Comparison of ENCODE assay signal across 28 mouse cellular contexts in genomic region chr10:96757311-96757710, GRCm38 (mm10).
A peak's percentile ranks its signal among the peaks of the same experiment; 100 is the strongest.
DNase-seq lines count a peak whose midpoint lies in the region; ATAC-seq and TF ChIP-seq lines count a peak whose summit lies in the region.
"Had no signal": no experiment of that assay in that cellular context is flagged by ENCODE, and none has a peak within 500 bp of the region (broad histone marks: within the 10 kb centered on the region; RNA-seq: fewer than 3 reads in every experiment).

No protein-coding gene starts in this region.

- H3K4me3 ChIP-seq in heart, embryonic 10.5 days = no peak overlapping the region
- H3K4me3 ChIP-seq in hindbrain, embryonic 10.5 days = no peak overlapping the region
- no peak overlapping the region for H3K4me3 ChIP-seq in hindbrain, embryonic 14.5 days (replicated peaks; ENCODE audit: low read length)
- H3K4me3 ChIP-seq in intestine, embryonic 16.5 days (ENCODE audit: low read length) = no peak overlapping the region
- H3K4me3 ChIP-seq in stomach, postnatal 0 days (ENCODE audit: low read depth, low read length) = no peak overlapping the region
- no peak overlapping the region for H3K4me3 ChIP-seq in layer of hippocampus, adult 2 months
- H3K4me3 ChIP-seq: embryonic facial prominence, embryonic 12.5 days; embryonic facial prominence, embryonic 15.5 days; heart, adult 2 months; hindbrain, embryonic 13.5 days had no signal

- no peak for ATAC-seq in hindbrain, embryonic 14.5 days (ENCODE audit: low FRiP score)
- ATAC-seq in intestine, embryonic 16.5 days = peak; percentile 65
- ATAC-seq in stomach, postnatal 0 days (ENCODE audit: low FRiP score, low TSS enrichment) = peak; percentile 90; the same call in 1 of the 2 replicates
- ATAC-seq: activated CD4-positive, CD25-positive, alpha-beta regulatory T cell, adult 4 months; forebrain, embryonic 14.5 days; forebrain, postnatal 0 days; hindbrain, postnatal 0 days; inflammation-experienced regulatory T-cells, adult 6 months had no signal

- no peak for DNase-seq in heart, embryonic 10.5 days (ENCODE audit: low spot score)
- DNase-seq in heart, adult 9 months (ENCODE audit: low spot score in 2 of 2) = no peak
- DNase-seq in hindbrain, embryonic 10.5 days (ENCODE audit: low spot score) = no peak
- no peak for DNase-seq in hindbrain, embryonic 14.5 days (ENCODE audit: low spot score)
- peak; percentile 26 for DNase-seq in stomach, postnatal 0 days (ENCODE audit: low spot score)
- no peak for DNase-seq in cerebellum, adult 11-12 months
- no peak for DNase-seq in layer of hippocampus, adult 2 months (ENCODE audit: low spot score in 2 of 2)
- DNase-seq: adrenal gland, adult 8-10 months; adrenal gland, postnatal 25 days; B cell, adult 2 months; cerebellum, adult 18-20 months; cerebellum, adult 9-10 months; cerebellum, postnatal 14 days; forebrain, postnatal 0 days; gastrocnemius, postnatal 25 days; heart, adult 2 months; heart, postnatal 14 days; kidney, adult 18-20 months; kidney, adult 9 months had no signal

- H3K4me2 ChIP-seq in hindbrain, embryonic 14.5 days (replicated peaks) = no peak overlapping the region
- H3K4me2 ChIP-seq in intestine, embryonic 16.5 days (ENCODE audit: low read depth, low read length) = no peak overlapping the region
- H3K4me2 ChIP-seq in stomach, postnatal 0 days (replicated peaks; ENCODE audit: low read depth) = no peak overlapping the region
- H3K4me2 ChIP-seq: embryonic facial prominence, embryonic 12.5 days; embryonic facial prominence, embryonic 15.5 days; hindbrain, embryonic 13.5 days had no signal

- 71% methylated on average over 1 of the region's 1 CpGs for WGBS in heart, embryonic 10.5 days
- 82% methylated on average over 1 of the region's 1 CpGs for WGBS in hindbrain, embryonic 10.5 days
- 86% methylated on average over 1 of the region's 1 CpGs for WGBS in hindbrain, embryonic 14.5 days
- 65% methylated on average over 1 of the region's 1 CpGs for WGBS in intestine, embryonic 16.5 days
- 55% methylated on average over 1 of the region's 1 CpGs for WGBS in stomach, postnatal 0 days

- no peak for TF ChIP-seq EP300 in stomach, postnatal 0 days (optimal IDR thresholded peaks at IDR 0.05)

- H3K36me3 ChIP-seq in heart, embryonic 10.5 days = no peaks in the 10 kb centered on the region
- no peaks in the 10 kb centered on the region for H3K36me3 ChIP-seq in hindbrain, embryonic 10.5 days
- H3K36me3 ChIP-seq in hindbrain, embryonic 14.5 days (replicated peaks; ENCODE audit: control insufficient read depth, insufficient read depth) = no peaks in the 10 kb centered on the region
- H3K36me3 ChIP-seq in intestine, embryonic 16.5 days (ENCODE audit: control insufficient read depth, insufficient read depth, low read length) = no peaks in the 10 kb centered on the region
- no peaks in the 10 kb centered on the region for H3K36me3 ChIP-seq in stomach, postnatal 0 days (ENCODE audit: control insufficient read depth, insufficient read depth, low read length)
- H3K36me3 ChIP-seq: embryonic facial prominence, embryonic 12.5 days; embryonic facial prominence, embryonic 15.5 days; hindbrain, embryonic 13.5 days had no signal

- no peaks in the 10 kb centered on the region for H3K27me3 ChIP-seq in heart, embryonic 10.5 days (ENCODE audit: insufficient read depth, poor library complexity, severe bottlenecking)
- no peaks in the 10 kb centered on the region for H3K27me3 ChIP-seq in hindbrain, embryonic 10.5 days (ENCODE audit: insufficient read depth, poor library complexity, severe bottlenecking)
- H3K27me3 ChIP-seq in hindbrain, embryonic 14.5 days (ENCODE audit: control insufficient read depth, insufficient read depth, low read length) = no peaks in the 10 kb centered on the region
- H3K27me3 ChIP-seq in intestine, embryonic 16.5 days (replicated peaks; ENCODE audit: control insufficient read depth, insufficient read depth, low read length) = no peaks in the 10 kb centered on the region
- no peaks in the 10 kb centered on the region for H3K27me3 ChIP-seq in stomach, postnatal 0 days (ENCODE audit: control insufficient read depth, insufficient read depth, low read length)
- H3K27me3 ChIP-seq: CH12.LX; embryonic facial prominence, embryonic 12.5 days; embryonic facial prominence, embryonic 15.5 days; hindbrain, embryonic 13.5 days had no signal

- H3K4me1 ChIP-seq in heart, embryonic 10.5 days = peaks cover 28% of the 10 kb centered on the region
- peaks cover 43% of the 10 kb centered on the region for H3K4me1 ChIP-seq in hindbrain, embryonic 10.5 days (replicated peaks)
- H3K4me1 ChIP-seq in hindbrain, embryonic 14.5 days (replicated peaks; ENCODE audit: control insufficient read depth, insufficient read depth, low read length) = peaks cover 17% of the 10 kb centered on the region
- H3K4me1 ChIP-seq in intestine, embryonic 16.5 days (ENCODE audit: control insufficient read depth, insufficient read depth, low read length) = no peaks in the 10 kb centered on the region; the same call in 1 of the 2 replicates
- no peaks in the 10 kb centered on the region for H3K4me1 ChIP-seq in stomach, postnatal 0 days (replicated peaks; ENCODE audit: control insufficient read depth, insufficient read depth)

- peak overlapping the region; percentile 42; the same call in 1 of the 2 replicates for H3K27ac ChIP-seq in heart, embryonic 10.5 days
- peak overlapping the region; percentile 35 for H3K27ac ChIP-seq in hindbrain, embryonic 10.5 days
- no peak overlapping the region for H3K27ac ChIP-seq in hindbrain, embryonic 14.5 days
- H3K27ac ChIP-seq in intestine, embryonic 16.5 days (ENCODE audit: low read length) = no peak overlapping the region
- H3K27ac ChIP-seq in stomach, postnatal 0 days (replicated peaks) = no peak overlapping the region
- H3K27ac ChIP-seq in layer of hippocampus, adult 2 months = no peak overlapping the region
- H3K27ac ChIP-seq: embryonic facial prominence, embryonic 12.5 days; embryonic facial prominence, embryonic 15.5 days; heart, adult 2 months; hindbrain, embryonic 13.5 days; hindbrain, postnatal 0 days had no signal

- no peak for TF ChIP-seq CTCF in stomach, postnatal 0 days (IDR thresholded peaks at IDR 0.05; ENCODE audit: low read depth)
- no peak for TF ChIP-seq CTCF in layer of hippocampus, adult 2 months (conservative IDR thresholded peaks at IDR 0.05)

- no peaks in the 10 kb centered on the region for H3K9me3 ChIP-seq in heart, embryonic 10.5 days
- no peaks in the 10 kb centered on the region for H3K9me3 ChIP-seq in hindbrain, embryonic 10.5 days
- H3K9me3 ChIP-seq in hindbrain, embryonic 14.5 days (ENCODE audit: control insufficient read depth, low read length) = no peaks in the 10 kb centered on the region
- H3K9me3 ChIP-seq in intestine, embryonic 16.5 days (ENCODE audit: control insufficient read depth, low read length) = no peaks in the 10 kb centered on the region
- no peaks in the 10 kb centered on the region for H3K9me3 ChIP-seq in stomach, postnatal 0 days (ENCODE audit: control insufficient read depth, low read length)
- H3K9me3 ChIP-seq: embryonic facial prominence, embryonic 12.5 days; embryonic facial prominence, embryonic 15.5 days; hindbrain, embryonic 13.5 days had no signal

- no peak overlapping the region for H3K9ac ChIP-seq in hindbrain, embryonic 14.5 days
- H3K9ac ChIP-seq in intestine, embryonic 16.5 days (ENCODE audit: low read depth, low read length) = no peak overlapping the region
- no peak overlapping the region for H3K9ac ChIP-seq in stomach, postnatal 0 days (ENCODE audit: low read length)
- H3K9ac ChIP-seq: embryonic facial prominence, embryonic 12.5 days; embryonic facial prominence, embryonic 15.5 days; forebrain, postnatal 0 days; hindbrain, embryonic 13.5 days had no signal

Comparison
In these comparisons a context has a peak if more than half of its experiments do, and no peak if none do; other contexts are left out.
1. H3K27ac ChIP-seq: peak in heart, embryonic 10.5 days (single experiment) and hindbrain, embryonic 10.5 days (single experiment); none in hindbrain, embryonic 14.5 days (single experiment), intestine, embryonic 16.5 days (single experiment), stomach, postnatal 0 days (single experiment) and layer of hippocampus, adult 2 months (single experiment).